Mouse (Mus musculus): ENCODE data around the gene Vax1. TPM values are rescaled to one million over a fixed set of nuclear protein-coding genes. Genes with fewer than 3 reads are reported as not detected.

The Vax1 gene
- polyA plus RNA-seq, 1 experiment from 2014 or later = not detected

DNA sequence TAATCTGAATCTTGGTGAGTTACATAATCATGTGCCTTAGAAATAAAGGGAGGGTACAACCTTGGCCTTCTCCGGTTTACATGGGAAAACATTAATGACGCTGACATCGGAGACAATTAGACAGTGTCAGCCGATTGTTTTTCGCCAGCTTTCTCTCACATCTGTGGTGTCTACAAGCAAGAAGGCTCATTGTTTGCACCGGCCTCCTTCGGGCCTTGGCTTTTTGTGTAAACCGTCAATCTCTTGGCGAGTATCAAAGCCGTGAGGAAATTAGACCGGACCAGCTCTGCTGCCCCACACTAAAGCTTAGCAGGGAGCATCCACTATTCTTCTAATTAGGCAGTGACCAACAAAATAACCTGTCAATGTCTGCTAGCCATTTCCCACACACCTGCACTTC lies 36.7 kb downstream of the Vax1 start:
- Histone ChIP-seq H3K9me3 (ENCODE audit: control insufficient read depth, low read length) (no peaks in the 10 kb centered on the region), H3K4me3 (ENCODE audit: low read length) (no peak overlapping the region), H3K9ac (ENCODE audit: low read length) (no peak overlapping the region), H3K4me1 (replicated peaks; ENCODE audit: control insufficient read depth, insufficient read depth, low read length) (no peaks in the 10 kb centered on the region), H3K36me3 (ENCODE audit: control insufficient read depth, insufficient read depth, low read length) (no peaks in the 10 kb centered on the region), H3K27me3 (ENCODE audit: control insufficient read depth, insufficient read depth, low read depth, low read length) (no peaks in the 10 kb centered on the region), H3K27ac (ENCODE audit: low read length) (no peak overlapping the region), H3K4me2 (ENCODE audit: low read depth, low read length) (no peak overlapping the region)
- no peak for ATAC-seq (ENCODE audit: low read depth)
- WGBS = 49% methylated on average over 11 of the region's 11 CpGs

DNA sequence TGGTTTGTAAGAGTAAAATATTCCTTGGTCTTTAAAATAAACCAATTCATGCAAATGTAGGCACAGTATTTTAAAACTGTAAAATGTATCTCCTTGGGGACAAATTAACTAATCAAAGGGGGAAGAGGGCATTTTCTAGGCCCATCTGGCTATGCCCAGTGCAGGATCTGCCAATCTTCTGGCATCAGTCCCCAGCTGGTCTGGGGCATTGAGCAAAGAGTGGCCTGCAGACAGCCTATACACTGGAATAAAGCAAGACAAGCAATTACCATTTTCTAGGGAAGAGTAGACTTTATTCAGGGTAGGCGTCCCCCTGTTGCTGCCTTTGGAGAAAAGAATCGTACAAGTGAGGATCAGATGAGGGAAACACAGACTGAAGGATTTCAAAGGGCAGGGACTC lies 40.2 kb downstream of the Vax1 start:
- H3K36me3 ChIP-seq (ENCODE audit: control insufficient read depth, insufficient read depth, low read length) = no peaks in the 10 kb centered on the region
- 81% methylated on average over 2 of the region's 2 CpGs for WGBS
- no peak for ATAC-seq (ENCODE audit: low read depth)

DNA sequence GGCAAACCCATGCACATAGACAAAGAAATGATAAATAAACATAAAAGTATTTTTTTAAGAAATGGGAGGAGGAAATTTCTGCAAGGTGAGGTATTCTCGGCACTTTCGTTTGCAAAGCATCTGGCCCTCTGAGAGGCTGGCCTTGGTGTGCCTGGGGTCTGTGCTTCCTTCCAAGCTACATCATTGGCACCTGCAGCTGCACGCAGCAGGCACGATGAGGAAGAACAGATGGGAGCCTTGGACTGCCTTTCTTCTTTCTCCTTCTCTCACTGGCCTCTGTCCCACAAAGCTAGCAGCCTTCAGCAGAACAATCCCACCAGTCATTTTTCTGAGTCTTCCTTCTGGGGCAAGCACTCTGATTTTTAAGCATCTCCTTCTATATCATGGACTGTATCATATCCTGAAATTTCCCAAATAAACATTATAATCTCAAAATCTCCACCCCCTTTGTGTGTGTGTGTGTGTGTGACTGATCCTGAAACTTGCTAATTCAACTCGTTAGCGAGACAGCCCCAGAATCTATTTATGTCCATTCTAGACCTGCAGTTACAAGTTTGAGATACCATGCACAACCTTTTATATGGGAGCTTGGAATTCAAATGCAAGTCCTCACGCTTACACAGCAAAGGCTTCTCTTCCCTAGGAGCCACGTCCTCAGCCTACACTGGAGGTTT lies 41.2 kb downstream of the Vax1 start:
- no peaks in the 10 kb centered on the region for H3K27me3 ChIP-seq (ENCODE audit: control insufficient read depth, insufficient read depth, low read depth, low read length)
- no peak overlapping the region for H3K4me3 ChIP-seq (ENCODE audit: low read length)
- no peak overlapping the region for H3K27ac ChIP-seq (ENCODE audit: low read length)
- H3K9ac ChIP-seq (ENCODE audit: low read length) = no peak overlapping the region
- H3K4me1 ChIP-seq (replicated peaks; ENCODE audit: control insufficient read depth, insufficient read depth, low read length) = no peaks in the 10 kb centered on the region
- ATAC-seq (ENCODE audit: low read depth) = no peak
- H3K36me3 ChIP-seq (ENCODE audit: control insufficient read depth, insufficient read depth, low read length) = no peaks in the 10 kb centered on the region
- no peaks in the 10 kb centered on the region for H3K9me3 ChIP-seq (ENCODE audit: control insufficient read depth, low read length)
- no peak overlapping the region for H3K4me2 ChIP-seq (ENCODE audit: low read depth, low read length)
- WGBS = 64% methylated on average over 8 of the region's 8 CpGs

More for the DNA sequence above, 40.2 kb downstream of the Vax1 start:
- H3K9ac ChIP-seq (ENCODE audit: low read length) = no peak overlapping the region
- H3K27me3 ChIP-seq (ENCODE audit: control insufficient read depth, insufficient read depth, low read depth, low read length) = no peaks in the 10 kb centered on the region
- H3K4me2 ChIP-seq (ENCODE audit: low read depth, low read length) = no peak overlapping the region
- no peak overlapping the region for H3K27ac ChIP-seq (ENCODE audit: low read length)
- no peaks in the 10 kb centered on the region for H3K9me3 ChIP-seq (ENCODE audit: control insufficient read depth, low read length)
- no peak overlapping the region for H3K4me3 ChIP-seq (ENCODE audit: low read length)
- H3K4me1 ChIP-seq (replicated peaks; ENCODE audit: control insufficient read depth, insufficient read depth, low read length) = no peaks in the 10 kb centered on the region

DNA sequence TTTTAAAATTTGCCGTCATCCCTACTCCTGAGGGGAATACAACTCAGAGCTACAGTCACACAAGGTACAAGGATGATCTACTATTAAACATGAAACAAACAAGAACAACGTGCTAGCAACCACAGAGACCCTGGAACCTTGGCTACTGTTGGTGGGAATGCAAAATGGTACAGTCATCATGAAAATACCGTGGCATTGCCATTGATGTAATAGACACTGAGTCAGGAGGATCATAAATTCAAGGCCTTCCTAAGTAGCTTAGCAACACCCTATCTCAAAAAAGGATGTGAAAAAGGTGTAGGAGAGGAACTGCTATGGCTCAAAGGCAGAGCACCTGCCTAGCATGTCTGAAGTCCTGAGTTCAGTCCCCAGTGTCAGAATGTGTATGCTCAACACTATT lies 42.4 kb downstream of the Vax1 start:
- Histone ChIP-seq H3K36me3 (ENCODE audit: control insufficient read depth, insufficient read depth, low read length) (no peaks in the 10 kb centered on the region), H3K4me3 (ENCODE audit: low read length) (no peak overlapping the region), H3K9me3 (ENCODE audit: control insufficient read depth, low read length) (no peaks in the 10 kb centered on the region), H3K4me1 (replicated peaks; ENCODE audit: control insufficient read depth, insufficient read depth, low read length) (no peaks in the 10 kb centered on the region), H3K9ac (ENCODE audit: low read length) (no peak overlapping the region), H3K27ac (ENCODE audit: low read length) (no peak overlapping the region), H3K4me2 (ENCODE audit: low read depth, low read length) (no peak overlapping the region), H3K27me3 (ENCODE audit: control insufficient read depth, insufficient read depth, low read depth, low read length) (no peaks in the 10 kb centered on the region)
- WGBS = 84% methylated on average over 3 of the region's 3 CpGs
- no peak for ATAC-seq (ENCODE audit: low read depth)

Other genes with a start within 250 kb of the Vax1 start
- 2.1 and 2.7 TPM in 2 replicates for gene Eno4, start 226.6 kb downstream of the Vax1 start, polyA plus RNA-seq (2015; fragmentation: Nextera tagmentation; extraction: Ambion mirVana)
- 5.5 and 6.0 TPM in 2 replicates for gene Hspa12a, start 226.4 kb downstream of the Vax1 start, polyA plus RNA-seq (2015; fragmentation: Nextera tagmentation; extraction: Ambion mirVana)
- gene Shtn1, start 94.0 kb downstream of the Vax1 start, polyA plus RNA-seq (2015; fragmentation: Nextera tagmentation; extraction: Ambion mirVana) = 6.4 and 7.2 TPM in 2 replicates
- not detected in 2 replicates for gene Kcnk18, start 49.2 kb upstream of the Vax1 start, polyA plus RNA-seq (2015; fragmentation: Nextera tagmentation; extraction: Ambion mirVana)
- 5.7 and 5.9 TPM in 2 replicates for gene Slc18a2, start 90.8 kb upstream of the Vax1 start, polyA plus RNA-seq (2015; fragmentation: Nextera tagmentation; extraction: Ambion mirVana)
- 13.2 and 35.7 TPM in 2 replicates for gene Rps12-ps3, start 152.2 kb upstream of the Vax1 start, polyA plus RNA-seq (2015; fragmentation: Nextera tagmentation; extraction: Ambion mirVana)
- gene Pdzd8, start 175.7 kb upstream of the Vax1 start, polyA plus RNA-seq (2015; fragmentation: Nextera tagmentation; extraction: Ambion mirVana) = 7.2 and 7.5 TPM in 2 replicates

Data from lung, embryonic 16.5 days (tissue).